Mouse (Mus musculus) neural tube, embryonic 14.5 days (tissue): ENCODE measurements at regions not wholly inside any gene's neighbourhood (a gene's known extent, or its start where the extent isn't known, plus 50 kb on each side); places are given as distances from the start of the nearest gene placed in this dataset.

Experiments
- ATAC-seq: fragments of 200-750 bp; cut with Nextera tagmentation; 2 replicates; pipeline ENCODE4 v1.8.0; 2017; ENCODE audit warnings: low read depth, mild to moderate bottlenecking, moderate TSS enrichment, moderate library complexity
- H3K27ac ChIP-seq: fragments of 300-500 bp; sonication (generic); 2 replicates; pipeline ENCODE4 v1.5.1; 2014; ENCODE audit warnings: low read depth, mild to moderate bottlenecking, control low read depth, low read length, moderate library complexity, mixed read lengths
- H3K27me3 ChIP-seq: fragments of 300-500 bp; sonication (generic); 2 replicates; pipeline ENCODE4 v1.6.1; 2014; ENCODE audit warnings: low read length; ENCODE audit not compliant: control insufficient read depth, insufficient read depth
- H3K36me3 ChIP-seq: fragments of 300-500 bp; sonication (generic); 2 replicates; pipeline ENCODE4 v1.6.1; 2014; ENCODE audit warnings: low read length, mixed read lengths; ENCODE audit not compliant: control insufficient read depth, insufficient read depth
- H3K4me1 ChIP-seq: fragments of 300-500 bp; sonication (generic); 2 replicates; pipeline ENCODE4 v1.6.1; 2014; ENCODE audit warnings: low read length; ENCODE audit not compliant: control insufficient read depth, insufficient read depth
- H3K4me2 ChIP-seq: fragments of 300-500 bp; sonication (generic); 2 replicates; pipeline ENCODE4 v1.6.1; 2014; ENCODE audit warnings: mild to moderate bottlenecking, low read depth, low read length, control low read depth
- H3K4me3 ChIP-seq: fragments of 300-500 bp; sonication (generic); 2 replicates; pipeline ENCODE4 v1.5.1; 2014; ENCODE audit warnings: low read depth, low read length, control low read depth, mixed read lengths
- H3K9ac ChIP-seq: fragments of 300-500 bp; sonication (generic); replicated peaks from 2 replicates; pipeline ENCODE4 v1.6.1; 2014; ENCODE audit warnings: low read depth, mild to moderate bottlenecking, control low read depth, low read length, mixed read lengths
- H3K9me3 ChIP-seq: fragments of 300-500 bp; sonication (generic); 2 replicates; pipeline ENCODE4 v1.6.1; 2016; ENCODE audit warnings: low read length; ENCODE audit not compliant: control insufficient read depth
- WGBS: fragments of 180-500 bp; shearing (Covaris S2); extraction: QIAGEN DNeasy Blood & Tissue Kit; methylation state at CpG from one replicate; pipeline ENCODE4 v1.1.7; 2014; 5-methylcytosine and 5-hydroxymethylcytosine counted together

GRCm38 (mm10) chr1:144379991-144380594, 131.1 kb upstream of the Rgs1 start:
- H3K4me3 ChIP-seq, result no peak overlapping the region
- no peak for ATAC-seq
- 48% methylated on average over 3 of the region's 3 CpGs for WGBS
- H3K4me1 ChIP-seq, result no peaks in the 10 kb centered on the region
- no peak overlapping the region for H3K27ac ChIP-seq
- H3K9me3 ChIP-seq, result no peaks in the 10 kb centered on the region
- no peaks in the 10 kb centered on the region for H3K27me3 ChIP-seq
- no peaks in the 10 kb centered on the region for H3K36me3 ChIP-seq
- no peak overlapping the region for H3K4me2 ChIP-seq
- no peak overlapping the region for H3K9ac ChIP-seq

- ATAC-seq, result no peak
- no peak overlapping the region for H3K9ac ChIP-seq
- no peak overlapping the region for H3K27ac ChIP-seq
- no peak overlapping the region for H3K4me3 ChIP-seq
- H3K4me2 ChIP-seq, result no peak overlapping the region
- H3K36me3 ChIP-seq, result no peaks in the 10 kb centered on the region
- no peaks in the 10 kb centered on the region for H3K9me3 ChIP-seq
- H3K27me3 ChIP-seq, result no peaks in the 10 kb centered on the region
- H3K4me1 ChIP-seq, result no peaks in the 10 kb centered on the region
Observed at GRCm38 (mm10) chr1:144374121-144374520, 125.1 kb upstream of the Rgs1 start.

GRCm38 (mm10) chr1:144367492-144367891, 118.5 kb upstream of the Rgs1 start:
- Histone ChIP-seq H3K27me3 (no peaks in the 10 kb centered on the region), H3K27ac (no peak overlapping the region), H3K4me2 (no peak overlapping the region), H3K9me3 (no peaks in the 10 kb centered on the region), H3K9ac (no peak overlapping the region), H3K4me1 (no peaks in the 10 kb centered on the region), H3K4me3 (no peak overlapping the region), H3K36me3 (no peaks in the 10 kb centered on the region)
- 69% methylated on average over 3 of the region's 3 CpGs for WGBS
- no peak for ATAC-seq

- Histone ChIP-seq H3K4me2 (no peak overlapping the region), H3K9ac (no peak overlapping the region), H3K27me3 (no peaks in the 10 kb centered on the region), H3K4me1 (no peaks in the 10 kb centered on the region), H3K9me3 (no peaks in the 10 kb centered on the region), H3K36me3 (no peaks in the 10 kb centered on the region), H3K27ac (no peak overlapping the region), H3K4me3 (no peak overlapping the region)
- no peak for ATAC-seq
- WGBS, result 90% methylated on average over 4 of the region's 4 CpGs
Observed at GRCm38 (mm10) chr1:144355560-144356310, 106.7 kb upstream of the Rgs1 start.

- ATAC-seq, result no peak
- 93% methylated on average over 3 of the region's 3 CpGs for WGBS
- no peak overlapping the region for H3K4me3 ChIP-seq
Observed at GRCm38 (mm10) chr1:144355041-144355440, 106.0 kb upstream of the Rgs1 start.

GRCm38 (mm10) chr1:144353320-144353719, 104.3 kb upstream of the Rgs1 start:
- Histone ChIP-seq H3K27ac (no peak overlapping the region), H3K36me3 (no peaks in the 10 kb centered on the region), H3K9ac (no peak overlapping the region), H3K4me2 (no peak overlapping the region), H3K27me3 (no peaks in the 10 kb centered on the region), H3K4me1 (no peaks in the 10 kb centered on the region), H3K9me3 (no peaks in the 10 kb centered on the region), H3K4me3 (no peak overlapping the region)
- ATAC-seq, result no peak

More at GRCm38 (mm10) chr1:144355041-144355440, 106.0 kb upstream of the Rgs1 start:
- H3K27ac ChIP-seq, result no peak overlapping the region
- H3K4me2 ChIP-seq, result no peak overlapping the region
- H3K4me1 ChIP-seq, result no peaks in the 10 kb centered on the region
- H3K9me3 ChIP-seq, result no peaks in the 10 kb centered on the region
- no peaks in the 10 kb centered on the region for H3K36me3 ChIP-seq
- H3K27me3 ChIP-seq, result no peaks in the 10 kb centered on the region
- no peak overlapping the region for H3K9ac ChIP-seq

GRCm38 (mm10) chr1:144343820-144344219, 94.8 kb upstream of the Rgs1 start:
- H3K9ac ChIP-seq, result no peak overlapping the region
- no peaks in the 10 kb centered on the region for H3K9me3 ChIP-seq
- no peaks in the 10 kb centered on the region for H3K36me3 ChIP-seq
- H3K27me3 ChIP-seq, result no peaks in the 10 kb centered on the region
- no peak overlapping the region for H3K4me3 ChIP-seq
- ATAC-seq, result no peak
- no peak overlapping the region for H3K4me2 ChIP-seq
- H3K27ac ChIP-seq, result no peak overlapping the region
- H3K4me1 ChIP-seq, result no peaks in the 10 kb centered on the region
- WGBS, result 94% methylated on average over 1 of the region's 1 CpGs

GRCm38 (mm10) chr1:144343299-144343698, 94.3 kb upstream of the Rgs1 start:
- Histone ChIP-seq H3K4me1 (no peaks in the 10 kb centered on the region), H3K4me2 (no peak overlapping the region), H3K27me3 (no peaks in the 10 kb centered on the region), H3K36me3 (no peaks in the 10 kb centered on the region), H3K9ac (no peak overlapping the region), H3K27ac (no peak overlapping the region), H3K9me3 (no peaks in the 10 kb centered on the region), H3K4me3 (no peak overlapping the region)
- ATAC-seq, result no peak
- WGBS, result 78% methylated on average over 5 of the region's 5 CpGs

- Histone ChIP-seq H3K9me3 (no peaks in the 10 kb centered on the region), H3K36me3 (no peaks in the 10 kb centered on the region), H3K4me2 (no peak overlapping the region), H3K27me3 (no peaks in the 10 kb centered on the region), H3K4me1 (no peaks in the 10 kb centered on the region), H3K9ac (no peak overlapping the region), H3K27ac (no peak overlapping the region), H3K4me3 (no peak overlapping the region)
- no peak for ATAC-seq
- 94% methylated on average over 2 of the region's 2 CpGs for WGBS
Observed at GRCm38 (mm10) chr1:144337572-144337971, 88.5 kb upstream of the Rgs1 start.
